Mouse (Mus musculus) cerebellum, postnatal 14 days (tissue): ENCODE results near the gene Rapgef3.

Source experiments
- DNase-seq, 2 experiments: peaks; one replicate each; pipeline ENCODE4 v3.0.0; 2021; ENCODE audit warnings: mixed read lengths in 2 of 2

The Rapgef3 gene

DNA sequence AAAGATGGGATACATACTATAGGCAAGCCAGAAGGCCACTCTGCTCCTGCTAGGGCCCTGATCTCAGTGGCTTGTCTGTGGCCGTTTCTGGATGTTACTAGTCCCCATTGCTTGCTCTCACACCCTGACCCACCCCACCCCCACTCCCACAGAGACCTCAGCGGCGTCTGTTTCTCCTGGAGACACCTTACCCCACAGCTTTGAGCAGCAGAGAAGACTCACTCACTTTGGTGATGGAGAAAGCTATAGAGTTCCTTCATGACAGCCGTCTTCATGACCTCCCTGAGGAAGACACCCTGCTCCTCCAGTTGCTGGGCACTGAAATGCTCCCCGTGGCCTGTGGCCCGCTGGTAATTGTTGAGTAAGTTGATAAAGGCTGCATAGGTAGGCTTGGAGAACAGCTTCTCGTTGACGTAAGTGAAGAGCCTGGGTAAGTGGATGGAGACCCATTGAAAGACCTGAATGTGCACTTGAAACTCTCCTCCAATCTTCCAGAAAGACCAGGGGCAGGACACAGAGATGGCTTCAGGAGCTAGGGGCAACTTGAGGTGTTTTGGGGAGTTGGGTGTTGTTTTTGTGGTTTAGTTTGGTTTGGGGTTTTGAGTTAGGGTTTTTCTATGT, 49.1 kb downstream of the Rapgef3 start:
- no peak for DNase-seq

DNA sequence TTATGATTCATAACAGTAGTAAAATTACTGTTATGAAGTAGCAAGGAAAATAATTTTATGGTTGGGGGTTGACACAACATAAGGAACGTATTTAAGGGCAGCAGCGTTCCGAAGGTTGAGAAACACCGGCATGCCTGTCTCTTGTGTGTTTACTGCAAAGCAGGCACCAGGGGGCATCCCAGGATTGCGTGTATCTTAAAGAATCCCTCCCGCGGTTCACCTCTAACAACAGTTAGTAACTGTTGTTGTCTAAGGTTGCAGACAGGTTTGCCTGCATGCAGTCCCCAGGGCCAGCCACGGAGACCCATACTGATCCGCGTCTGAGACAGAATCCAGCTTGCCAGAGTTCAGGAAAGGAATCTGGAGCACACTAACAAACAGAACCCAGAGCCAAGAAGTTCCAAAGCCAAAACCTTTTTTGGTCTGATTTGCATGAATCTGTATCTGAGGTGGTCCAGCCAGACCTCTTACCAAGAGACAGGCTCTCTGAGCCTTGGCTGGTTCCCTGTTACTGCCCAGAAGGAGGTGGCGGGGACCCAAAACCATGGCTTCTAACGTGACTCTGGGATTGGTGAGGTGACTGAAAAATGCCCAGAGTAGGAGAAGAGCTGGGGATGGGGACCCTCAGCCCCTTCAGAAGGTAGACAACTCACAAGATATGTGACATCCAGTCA, 49.8 kb downstream of the Rapgef3 start:
- DNase-seq = peak; percentile 78 to 82

DNA sequence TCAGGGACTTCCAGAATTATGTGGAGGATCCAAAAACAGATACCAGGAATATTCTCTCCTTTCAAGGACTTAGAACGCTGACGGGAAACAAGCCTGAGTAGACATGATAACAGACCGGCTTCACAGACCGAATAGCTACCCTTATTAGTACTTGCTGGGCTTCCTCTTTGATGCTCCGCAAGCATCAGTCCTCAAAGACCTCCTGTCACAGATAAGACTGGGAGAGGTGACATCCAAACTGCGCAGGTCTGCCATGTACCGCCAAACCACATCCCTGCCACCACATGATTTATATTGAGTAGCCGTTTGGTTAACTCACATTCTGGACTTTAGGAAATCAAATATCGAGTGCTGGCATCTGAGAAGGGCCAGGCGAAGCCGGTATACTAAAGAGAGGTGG, 51.0 kb downstream of the Rapgef3 start:
- DNase-seq = no peak

- no peak for DNase-seq
These were observed 52.0 kb downstream of the Rapgef3 start for GRCm38 (mm10) chr15:97715734-97716133.

DNA sequence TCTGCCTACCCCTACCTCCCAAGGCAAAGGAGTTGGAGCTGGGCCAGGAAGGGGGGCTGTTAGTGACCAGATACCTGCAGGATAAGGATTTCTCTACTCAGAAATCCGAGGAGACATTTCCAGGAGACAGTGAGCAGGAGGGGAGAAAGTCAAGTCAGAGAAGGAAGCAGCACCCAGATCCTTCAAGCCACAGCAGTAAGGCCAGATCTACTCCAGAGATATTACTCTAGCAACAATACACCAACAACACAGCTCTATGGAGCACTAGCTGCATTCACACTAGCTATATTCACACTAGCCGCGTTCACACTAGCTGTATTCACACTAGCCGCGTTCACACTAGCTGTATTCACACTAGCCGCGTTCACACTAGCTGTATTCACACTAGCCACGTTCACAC, 52.7 kb downstream of the Rapgef3 start:
- DNase-seq = no peak

- no peak for DNase-seq
These were observed 55.2 kb downstream of the Rapgef3 start for GRCm38 (mm10) chr15:97712546-97712945.

DNA sequence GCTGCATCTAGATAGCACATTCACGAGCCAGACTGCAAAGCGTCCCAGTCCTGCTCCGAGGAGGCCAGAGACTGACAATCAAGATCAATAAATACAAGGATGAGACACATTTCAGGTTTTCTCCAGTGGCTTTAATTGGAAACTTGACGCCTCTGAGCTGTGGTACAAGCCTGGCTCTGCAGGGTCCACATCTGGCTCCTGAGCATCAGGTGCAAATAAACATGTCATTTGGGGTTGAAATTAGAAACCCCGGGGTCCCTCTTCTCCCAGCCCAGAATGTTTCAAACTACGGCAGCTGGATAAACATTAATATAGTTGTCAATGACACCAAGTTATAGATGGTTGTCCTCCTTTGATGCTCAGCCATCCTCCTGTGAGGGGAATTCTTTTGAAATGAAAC, 56.9 kb downstream of the Rapgef3 start:
- no peak for DNase-seq

DNA sequence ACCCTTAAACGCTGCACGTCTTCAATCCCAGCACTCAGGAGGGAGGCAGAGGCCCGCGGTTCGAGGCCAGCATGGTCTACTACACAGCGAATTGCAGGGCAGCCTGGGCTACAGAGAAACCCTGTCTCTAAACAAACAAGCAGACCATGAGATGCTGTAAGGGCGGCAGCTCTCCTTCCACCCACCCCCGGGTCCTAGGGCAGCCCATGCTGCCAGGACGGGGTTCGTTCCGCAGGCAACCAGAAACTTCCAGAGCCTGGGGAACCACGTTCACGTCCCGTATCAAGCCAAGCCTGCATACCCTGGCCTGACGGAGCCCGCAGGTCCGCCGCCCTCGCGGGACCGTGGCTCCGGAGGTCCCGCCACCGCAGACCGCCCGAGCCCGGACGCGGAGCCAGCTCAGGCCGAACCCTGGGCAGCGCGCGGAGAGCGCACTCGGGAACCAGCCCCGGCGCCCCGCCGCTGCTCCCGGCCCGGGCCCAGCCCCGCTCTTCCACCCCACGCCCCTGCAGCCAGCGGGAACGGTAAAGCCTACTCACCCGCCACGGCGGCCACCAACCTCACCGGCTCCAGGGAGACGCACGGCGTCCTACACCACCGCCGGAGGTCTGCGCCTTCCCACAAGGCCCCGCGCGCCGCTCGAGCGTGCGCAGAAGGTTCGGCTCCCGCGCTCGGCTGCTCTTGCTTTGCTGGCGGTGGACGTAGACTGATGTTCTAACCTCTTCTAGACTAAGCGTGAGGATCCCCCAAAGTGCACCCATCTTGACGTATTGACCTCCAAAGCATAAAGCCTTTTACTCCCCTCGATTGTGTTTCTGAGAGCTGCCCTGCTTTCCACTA, 62.3 kb downstream of the Rapgef3 start, which contains the start of gene Rpap3:
TSS of gene Rpap3 (minus strand) at position 615 of the 840 bp plus-strand sequence.
- DNase-seq = peak; percentile 87 to 90

GRCm38 (mm10) chr15:97696616-97697015, 71.2 kb downstream of the Rapgef3 start:
- no peak for DNase-seq
